Mouse (Mus musculus): ENCODE results near the gene Tcl1. TPM values are rescaled to one million over a fixed set of nuclear protein-coding genes. Genes with fewer than 3 reads are reported as not detected.
"Not testable (repeated sequence)": the region's sequence is repeated elsewhere in the genome, so short reads cannot be mapped to it uniquely, and the experiment has no call there.

Tcl1 gene
- not detected for total RNA-seq (2021)
- long read RNA-seq, experiment 1, result 0 reads
- long read RNA-seq, experiment 2, result 0 reads

DNA sequence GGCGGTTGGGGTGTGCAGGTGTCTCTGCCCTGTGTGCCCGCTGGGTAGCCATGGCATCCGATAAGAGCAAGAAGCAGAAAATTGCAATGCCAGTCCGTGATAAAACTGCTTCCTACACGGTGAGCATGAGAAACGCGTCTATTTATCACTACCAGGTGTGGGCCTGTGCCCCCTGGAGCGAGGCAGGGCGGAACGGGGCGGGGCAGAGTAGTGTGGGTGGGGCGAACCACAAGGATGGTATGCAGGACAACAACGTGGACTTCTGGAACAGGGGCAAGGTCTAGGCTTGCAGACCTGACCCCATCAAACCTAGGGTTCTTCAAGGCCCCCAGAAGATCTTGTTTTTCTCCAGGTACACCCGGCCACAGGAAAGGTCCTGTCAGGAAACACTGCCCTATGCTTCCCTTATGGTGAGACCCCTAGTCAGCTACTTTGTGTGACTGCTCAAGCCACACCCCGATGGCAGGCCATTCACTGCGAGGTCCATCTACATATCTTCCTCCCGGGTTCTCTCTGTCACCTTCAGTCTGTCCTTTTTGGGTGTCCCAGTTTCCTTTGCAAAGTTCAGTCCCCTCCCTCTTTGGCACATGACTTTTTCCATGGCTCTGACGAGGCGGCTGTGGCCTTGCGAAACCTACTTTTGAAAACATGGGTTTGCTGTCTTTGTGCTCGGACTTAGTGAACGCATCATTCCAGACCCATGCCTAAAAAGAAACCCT, at the start of gene Tcl1:
TSS of gene Tcl1 (minus strand) at position 193 of the 719 bp plus-strand sequence.
- no peak for DNase-seq (ENCODE audit: low spot score in 2 of 2)

DNA sequence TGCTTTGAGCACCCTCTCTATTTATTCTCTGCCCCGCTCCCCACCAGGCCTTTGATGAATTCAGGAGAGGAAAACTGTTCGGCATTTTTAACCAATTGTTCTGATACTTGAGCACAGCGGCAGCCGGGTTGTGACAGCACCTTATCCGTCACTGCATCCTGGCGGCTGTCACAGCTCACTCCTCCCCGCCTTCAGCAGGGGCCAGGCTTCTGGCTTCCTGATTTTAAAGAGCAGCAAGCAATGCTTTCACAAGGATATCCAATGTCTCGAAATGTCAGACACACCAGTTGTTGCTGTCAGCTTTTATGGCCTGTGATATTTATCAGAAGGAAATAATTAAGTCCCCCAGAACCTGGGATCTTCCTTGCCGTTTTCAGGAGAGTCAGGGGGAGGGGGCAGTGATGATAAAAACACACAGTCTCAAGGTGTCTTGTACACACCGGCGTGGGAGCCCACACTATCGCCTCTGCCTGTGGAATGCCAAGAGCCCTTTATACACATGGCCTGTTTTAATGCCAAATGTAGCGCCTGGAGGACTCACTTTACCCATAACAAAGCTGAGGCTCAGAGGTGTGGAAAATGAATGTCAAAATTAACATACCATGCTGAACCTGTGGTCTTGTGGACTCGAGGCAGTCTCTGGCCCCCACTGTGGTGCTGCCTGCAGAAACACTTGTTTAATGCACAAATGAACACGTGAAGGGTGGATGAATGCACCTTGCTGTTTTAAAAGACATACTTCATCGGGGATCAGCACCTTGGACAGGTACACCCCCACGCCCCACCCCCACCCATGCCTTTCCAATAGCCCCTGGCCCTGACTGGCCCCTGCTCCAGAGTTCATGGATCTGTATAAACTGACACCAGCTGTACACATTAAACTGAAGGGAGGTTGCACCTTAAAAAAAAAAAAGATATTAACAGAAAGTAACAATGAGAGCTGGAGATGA, 48.7 kb upstream of the Tcl1 start:
- no peak for DNase-seq (ENCODE audit: low spot score in 2 of 2)

DNA sequence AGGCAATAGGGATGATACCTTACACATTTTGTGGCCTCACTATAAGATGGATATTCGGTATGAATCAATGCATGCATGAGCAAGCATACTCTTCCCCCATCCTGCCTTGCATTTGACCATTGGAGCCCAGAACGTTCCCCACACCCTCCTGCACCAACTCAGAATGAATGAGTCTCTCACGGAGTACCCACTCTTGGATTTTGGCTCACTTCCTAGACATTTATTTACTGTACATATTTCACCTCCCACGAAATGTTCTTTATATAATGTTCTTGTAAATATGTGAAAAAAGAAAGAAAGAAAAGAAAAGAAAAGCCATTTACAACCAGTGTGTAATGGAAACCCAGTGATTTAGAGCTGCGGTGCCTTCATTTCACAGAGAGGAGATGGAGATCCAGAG, 44.5 kb upstream of the Tcl1 start:
- DNase-seq (ENCODE audit: low spot score in 2 of 2), result no peak

DNA sequence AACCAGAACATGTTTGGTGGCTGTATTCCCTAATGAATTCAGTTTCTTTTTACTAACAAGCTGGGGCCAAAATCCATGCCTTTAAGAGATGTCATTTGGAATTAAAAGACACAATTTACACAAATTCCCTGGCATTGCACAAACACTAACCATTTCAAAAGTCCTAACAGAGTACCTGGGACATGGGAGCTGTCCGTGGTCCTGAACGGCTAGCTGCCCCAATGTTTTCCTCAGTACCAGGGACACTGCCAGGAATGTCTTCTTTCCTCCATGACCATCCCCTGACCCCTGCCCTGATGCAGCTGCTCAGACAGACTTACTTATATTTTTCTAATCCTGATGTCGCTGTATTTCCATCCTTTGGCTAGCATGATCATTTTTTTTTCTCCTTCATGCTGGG, 43.5 kb upstream of the Tcl1 start:
- peak; percentile 5 to 30 for DNase-seq (ENCODE audit: low spot score in 2 of 2)

DNA sequence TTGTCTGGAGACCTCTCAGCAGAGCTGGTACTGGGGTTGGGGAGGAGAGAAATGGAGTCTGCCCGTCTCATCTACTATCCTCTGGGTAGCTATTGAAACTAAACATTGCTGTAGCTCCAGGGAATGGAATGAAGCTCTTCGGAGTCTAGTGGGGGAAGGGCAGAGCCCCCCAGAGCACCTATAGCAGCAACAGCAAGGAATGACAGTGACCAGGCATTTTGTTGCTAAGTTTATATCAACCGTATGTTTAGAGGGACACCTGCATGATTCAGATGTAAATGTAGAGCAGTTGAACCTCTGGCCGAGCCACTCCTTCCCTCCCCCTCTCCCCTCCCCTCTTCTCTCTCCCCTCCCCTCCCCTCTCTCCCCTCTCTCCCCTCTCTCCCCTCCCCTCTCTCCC, 36.6 kb upstream of the Tcl1 start:
- no peak for DNase-seq (ENCODE audit: low spot score in 2 of 2)

DNA sequence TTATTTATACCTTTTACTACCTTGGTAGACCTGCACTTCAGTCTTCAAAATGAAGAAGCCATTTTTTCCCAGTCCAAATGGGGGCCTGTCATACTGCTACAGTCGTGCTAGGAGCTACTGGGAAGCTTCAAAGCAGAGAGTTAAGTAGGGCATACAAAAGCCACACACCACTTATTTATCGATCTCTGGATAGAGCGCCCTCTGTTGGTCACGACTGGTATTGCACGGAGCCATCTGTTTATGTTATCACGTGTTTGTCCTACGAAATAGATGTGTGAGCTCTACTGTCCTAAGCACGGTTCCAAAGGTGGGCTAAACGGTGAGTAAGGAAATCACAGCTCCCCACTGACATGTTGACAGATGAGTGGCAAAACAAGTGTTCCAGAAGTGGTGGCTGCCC, 36.2 kb upstream of the Tcl1 start:
- DNase-seq (ENCODE audit: low spot score in 2 of 2), result no peak

DNA sequence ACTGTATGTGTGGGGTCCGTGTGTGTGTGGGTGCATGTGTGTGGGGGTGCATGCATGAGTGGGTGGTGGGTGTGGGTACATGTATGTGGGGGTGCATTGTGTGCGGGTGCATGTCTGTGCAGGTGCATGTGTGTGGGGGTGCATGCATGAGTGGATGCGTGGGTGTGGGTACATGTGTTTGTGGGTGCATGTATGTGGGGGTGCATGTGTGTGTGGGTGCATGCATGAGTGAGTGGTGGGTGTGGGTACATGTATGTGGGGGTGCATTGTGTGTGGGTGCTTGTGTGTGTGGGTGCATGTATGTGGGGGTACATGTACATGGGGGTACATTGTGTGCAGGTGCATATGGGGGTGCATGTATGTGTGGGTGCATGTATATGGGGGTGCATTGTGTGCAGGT, 31.2 kb upstream of the Tcl1 start:
- no peak for DNase-seq (ENCODE audit: low spot score in 2 of 2)

DNA sequence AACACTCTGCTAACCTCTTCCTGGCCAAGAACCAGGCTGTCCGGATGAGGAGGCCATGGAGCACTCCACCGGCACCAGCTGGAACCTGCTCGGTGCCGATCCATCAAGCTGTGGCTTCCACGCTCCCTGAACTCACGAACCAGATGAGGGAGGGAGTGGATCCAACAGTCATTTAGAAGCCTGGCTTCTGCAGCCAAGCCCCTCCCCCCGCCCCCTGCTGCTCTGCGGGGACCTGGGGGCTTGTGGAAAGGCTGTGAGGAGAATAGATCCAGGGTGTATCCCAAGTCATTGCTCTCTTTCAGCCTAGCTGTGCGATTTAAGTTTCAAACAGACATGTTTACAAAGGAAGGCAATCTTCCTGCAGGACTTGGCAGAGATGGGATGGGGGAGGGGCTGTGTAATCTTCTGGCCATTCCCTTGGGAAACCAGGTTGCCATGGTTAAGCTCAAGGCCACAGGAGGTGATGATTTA, 26.2 kb upstream of the Tcl1 start:
- DNase-seq (ENCODE audit: low spot score in 2 of 2), result no peak

DNA sequence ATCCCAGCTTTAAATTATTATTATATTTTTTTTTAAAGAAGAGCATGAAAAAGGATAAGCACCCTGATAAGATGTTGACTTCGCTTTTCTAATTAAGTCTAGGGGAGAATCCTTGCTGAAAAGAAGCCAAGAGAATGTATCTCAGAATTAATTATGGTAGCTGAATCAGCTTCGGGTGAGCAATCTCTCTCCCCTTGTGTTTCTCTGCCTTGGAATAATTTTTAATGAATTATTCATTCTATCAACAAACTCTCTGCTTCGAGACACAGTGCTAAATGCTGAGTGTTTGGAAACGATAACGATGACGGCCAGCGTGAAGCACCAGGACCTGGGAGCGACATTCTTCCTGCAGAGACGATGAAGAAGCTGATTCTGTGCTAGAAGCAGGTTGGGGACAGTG, 16.5 kb upstream of the Tcl1 start:
- no peak for DNase-seq (ENCODE audit: low spot score in 2 of 2)

DNA sequence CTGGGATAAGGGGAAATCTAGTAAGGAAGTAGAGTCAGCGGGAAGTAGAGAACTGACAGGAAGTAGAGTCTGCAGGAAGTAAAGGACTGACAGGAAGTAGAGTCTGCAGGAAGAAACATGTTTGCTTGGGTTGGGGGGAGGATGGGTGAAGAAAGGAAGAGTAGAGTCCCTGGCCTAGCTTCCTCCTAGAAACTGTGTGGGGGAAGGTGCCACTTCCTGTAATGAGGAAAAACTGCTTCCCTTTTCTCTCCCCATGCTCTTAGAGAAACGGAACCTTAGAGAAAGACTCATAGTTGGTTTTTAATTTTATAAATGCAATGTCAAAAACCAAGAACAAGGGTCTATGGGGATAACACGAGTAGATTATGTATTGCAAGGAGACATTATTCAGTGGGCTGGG, 12.5 kb upstream of the Tcl1 start:
- no peak for DNase-seq (ENCODE audit: low spot score in 2 of 2)

DNA sequence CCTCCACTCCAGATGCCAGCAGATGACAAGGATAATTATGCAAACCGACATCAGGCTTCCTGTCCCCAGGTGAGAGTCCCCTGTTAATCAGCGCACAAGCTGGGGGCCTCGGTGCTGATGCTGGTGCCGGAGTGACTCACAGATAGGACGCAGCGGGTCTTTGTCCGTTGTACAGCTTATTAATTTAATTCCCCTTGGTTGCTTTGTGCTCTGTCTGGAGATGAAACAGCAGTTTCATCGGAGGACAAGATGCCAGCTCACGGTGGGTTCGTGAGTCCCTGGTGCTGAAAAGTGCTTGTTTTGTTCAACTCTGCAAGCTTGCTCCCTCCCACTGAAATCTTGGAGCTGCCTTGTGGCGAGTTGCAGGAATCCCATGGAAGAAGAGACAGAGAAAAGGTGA, 11.8 kb upstream of the Tcl1 start:
- DNase-seq (ENCODE audit: low spot score in 2 of 2), result no peak

DNA sequence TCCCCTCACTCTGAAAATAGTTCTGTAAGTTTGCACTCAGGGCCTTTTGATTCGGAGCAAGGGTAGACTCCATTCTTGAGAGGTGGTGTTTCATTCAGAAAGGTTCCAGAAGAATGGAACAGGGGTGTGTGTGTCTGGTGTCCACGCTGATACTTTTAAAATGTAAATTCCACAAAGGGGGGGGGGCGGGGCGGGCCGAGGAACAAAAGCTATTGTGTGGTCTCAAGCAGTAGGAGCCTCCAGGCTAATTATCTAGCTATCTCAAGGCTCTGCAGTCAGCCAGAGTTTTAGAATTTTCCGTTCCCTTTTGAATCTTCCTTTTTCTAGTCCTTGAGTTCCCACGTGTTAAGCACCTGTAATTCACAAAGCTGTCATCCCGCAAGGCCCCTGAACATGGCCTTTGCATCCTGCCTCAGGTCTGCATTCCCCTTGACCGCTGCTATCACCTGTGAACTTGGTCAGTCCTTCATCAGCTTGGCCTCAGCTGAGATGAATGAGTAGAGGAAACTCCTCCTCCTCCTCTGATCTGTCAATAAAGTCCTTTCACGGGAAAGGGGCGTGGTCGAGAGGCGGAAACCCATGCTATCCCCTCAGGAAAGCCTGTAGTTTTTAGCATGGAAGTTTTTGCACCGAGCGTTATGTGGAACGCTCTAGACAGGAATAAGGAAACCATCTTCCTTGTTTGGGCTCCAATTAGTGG, 2.2 kb upstream of the Tcl1 start:
- no peak for DNase-seq (ENCODE audit: low spot score in 2 of 2)

DNA sequence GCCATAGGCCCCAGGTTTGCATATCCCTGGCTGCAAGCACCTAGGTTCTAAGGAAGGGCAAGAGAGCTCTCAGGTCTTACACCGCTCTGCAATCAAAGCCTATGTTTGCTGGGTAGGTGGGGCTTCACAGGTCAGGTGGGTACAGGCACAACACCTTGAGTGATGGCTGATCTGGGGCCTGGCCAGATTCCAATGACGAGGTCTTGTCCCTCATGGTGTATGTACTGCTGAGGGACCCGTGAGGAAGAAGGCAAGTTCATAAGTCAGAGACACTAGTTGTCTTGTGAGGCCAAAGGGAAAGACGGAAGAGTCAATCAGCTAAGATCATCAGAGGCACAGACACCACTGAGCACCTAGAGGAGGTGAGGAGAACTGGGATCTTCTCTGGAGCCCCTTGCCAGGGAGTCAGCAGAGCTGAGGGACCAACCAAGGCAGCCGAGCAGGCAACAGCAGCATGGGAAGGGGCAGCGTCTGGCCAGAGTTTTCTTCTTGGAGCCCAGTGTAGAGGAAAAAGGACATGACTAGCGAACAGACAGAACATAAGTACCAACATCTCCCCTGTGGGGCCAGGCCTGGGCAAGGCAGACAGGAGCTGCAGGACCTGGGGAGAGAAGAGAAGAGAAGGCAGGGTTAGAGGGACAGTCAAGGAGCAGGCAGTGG, 5.4 kb downstream of the Tcl1 start:
- DNase-seq (ENCODE audit: low spot score in 2 of 2), result no peak

DNA sequence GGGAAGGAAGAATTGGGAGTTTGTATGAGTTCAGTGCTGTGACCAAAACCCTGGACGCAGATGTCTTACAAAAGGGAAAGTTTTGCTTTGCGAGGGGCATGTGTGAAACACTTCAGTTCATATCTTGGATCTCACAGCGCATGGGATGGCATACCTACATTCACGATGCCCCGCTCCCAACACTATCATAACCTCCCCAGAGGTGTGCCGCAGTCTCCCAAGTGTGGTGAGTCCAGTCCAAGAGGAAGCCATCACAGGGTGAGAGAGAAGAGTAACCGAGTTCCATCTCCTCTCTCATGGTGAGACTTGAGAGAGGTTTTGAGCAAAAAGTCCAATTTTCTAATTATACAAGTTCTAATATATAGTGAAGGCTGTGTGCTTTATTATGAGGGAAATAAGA, 13.4 kb downstream of the Tcl1 start:
- DNase-seq (ENCODE audit: low spot score in 2 of 2), result no peak

DNA sequence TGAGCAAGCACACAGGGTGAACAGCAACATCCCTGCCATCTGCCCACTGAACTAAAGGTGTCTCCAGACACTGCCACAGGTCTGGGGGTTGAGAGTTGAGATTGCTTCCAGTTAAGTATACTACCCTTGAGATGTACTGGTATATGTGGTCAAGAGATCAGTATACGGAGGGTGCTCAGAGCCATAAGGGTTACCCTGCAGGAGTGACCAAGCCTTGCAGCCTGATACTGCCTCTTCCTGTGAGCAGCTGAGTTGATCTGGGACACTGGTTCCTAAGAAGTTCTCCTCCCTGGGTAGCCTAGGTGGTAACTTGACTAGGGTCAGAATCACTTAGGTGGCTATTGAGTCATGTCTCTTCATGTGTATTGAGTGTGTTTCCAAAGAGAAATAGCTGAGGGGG, 14.2 kb downstream of the Tcl1 start:
- DNase-seq (ENCODE audit: low spot score in 2 of 2), result no peak

DNA sequence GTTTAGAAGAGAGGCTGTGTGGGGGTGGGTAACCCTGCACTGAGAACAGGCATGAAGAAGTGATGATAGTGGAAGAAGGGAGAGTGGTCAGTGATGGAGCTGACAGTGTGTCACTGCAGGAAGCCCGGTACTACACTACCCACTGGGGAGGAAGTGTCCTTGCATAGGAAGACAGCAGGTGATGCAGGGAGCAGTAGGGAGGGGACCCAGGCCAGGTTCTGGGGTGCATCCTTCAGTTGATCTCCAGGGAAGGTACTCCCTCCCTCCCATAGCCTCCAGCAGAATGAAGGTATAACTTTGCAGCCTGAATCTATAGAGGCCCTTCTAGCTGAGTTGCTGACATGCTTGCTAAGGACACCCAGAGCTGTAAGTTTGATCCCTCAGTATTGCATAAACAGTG, 15.5 kb downstream of the Tcl1 start:
- DNase-seq (ENCODE audit: low spot score in 2 of 2), result no peak

DNA sequence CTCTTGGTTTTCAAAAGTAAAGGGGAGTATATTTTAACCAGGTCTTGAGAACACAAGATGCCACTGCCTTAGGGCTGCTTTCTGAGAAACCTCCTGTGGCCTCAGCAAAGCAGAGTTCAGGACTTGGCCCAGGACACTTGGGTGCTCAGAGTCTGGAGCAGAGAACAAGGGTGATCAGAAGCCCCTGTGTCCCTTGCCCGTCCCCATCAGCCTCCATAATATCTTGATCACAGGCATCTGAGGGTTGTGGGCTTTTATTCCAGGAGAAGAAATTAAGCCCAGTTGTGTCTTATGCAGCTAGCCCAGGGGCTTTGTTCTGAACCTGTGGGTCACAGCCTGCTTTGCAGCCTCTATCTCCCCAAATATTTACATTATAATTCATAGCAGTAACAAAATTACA, 20.9 kb downstream of the Tcl1 start, which contains the start of gene Tcl1b4:
TSS of gene Tcl1b4 (plus strand) at position 301 of the 400 bp plus-strand sequence.
- DNase-seq (ENCODE audit: low spot score in 2 of 2), result not testable (repeated sequence)

DNA sequence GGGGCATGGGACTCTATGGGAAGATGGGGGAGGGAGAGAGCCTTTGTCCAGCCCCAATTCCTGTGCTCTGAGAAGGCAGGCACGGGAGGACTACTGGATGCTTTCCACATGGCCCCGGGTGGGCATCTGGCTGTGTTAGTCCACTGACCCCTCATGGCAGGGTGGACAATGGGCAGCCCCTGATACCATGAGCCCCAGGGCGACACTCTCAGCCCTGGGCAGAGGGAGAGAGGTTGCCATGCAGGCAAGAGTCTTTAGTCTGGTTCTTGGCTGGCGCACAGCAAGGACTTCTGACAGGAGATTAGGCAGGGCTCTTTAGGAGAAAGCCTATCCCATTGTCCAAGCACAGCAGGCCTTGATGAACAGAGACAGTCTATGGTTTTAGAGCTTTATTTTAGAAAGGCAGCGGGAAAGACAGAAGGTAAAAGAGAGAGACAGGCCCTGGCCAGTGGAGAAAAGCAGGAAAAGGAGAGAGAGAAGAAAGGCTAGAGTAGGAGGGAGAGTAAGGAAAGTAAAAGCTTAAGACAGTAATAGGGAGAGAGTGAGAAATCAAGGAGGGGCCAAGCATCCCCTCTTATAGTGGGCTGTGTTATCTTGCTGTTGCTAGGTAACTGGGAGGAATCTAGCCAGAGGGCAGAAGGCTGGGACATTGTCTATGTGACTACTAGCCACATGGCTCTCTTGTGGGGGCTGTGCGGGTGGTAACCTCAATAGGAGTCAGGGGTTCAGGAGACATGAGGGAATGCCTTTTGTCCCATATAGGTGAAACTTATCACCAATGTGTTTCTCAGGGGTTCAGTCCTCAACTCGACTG, 22.7 kb downstream of the Tcl1 start:
- DNase-seq (ENCODE audit: low spot score in 2 of 2), result not testable (repeated sequence)

DNA sequence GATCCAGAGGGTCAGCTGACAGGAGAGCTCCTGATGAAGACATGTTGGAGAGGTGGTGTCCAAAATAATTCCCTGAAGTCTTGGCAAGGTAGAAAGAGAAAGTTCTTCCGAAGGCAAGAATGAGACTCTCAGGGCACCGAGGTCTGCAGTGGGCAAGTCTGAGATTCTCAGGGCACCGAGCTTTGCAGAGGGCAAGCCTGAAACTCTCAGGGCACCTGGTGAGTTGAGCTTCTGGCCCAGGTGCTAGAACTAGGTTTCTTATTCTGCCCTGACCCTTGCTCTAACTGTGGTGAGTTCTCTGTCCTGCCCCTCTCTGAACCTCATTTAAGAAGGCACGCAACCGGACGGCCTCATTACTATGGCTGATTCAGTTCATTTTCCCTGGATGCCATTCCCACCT, 31.9 kb downstream of the Tcl1 start, which contains the start of gene Tcl1b3:
TSS of gene Tcl1b3 (plus strand) at position 301 of the 400 bp plus-strand sequence.
- DNase-seq (ENCODE audit: low spot score in 2 of 2), result not testable (repeated sequence)

DNA sequence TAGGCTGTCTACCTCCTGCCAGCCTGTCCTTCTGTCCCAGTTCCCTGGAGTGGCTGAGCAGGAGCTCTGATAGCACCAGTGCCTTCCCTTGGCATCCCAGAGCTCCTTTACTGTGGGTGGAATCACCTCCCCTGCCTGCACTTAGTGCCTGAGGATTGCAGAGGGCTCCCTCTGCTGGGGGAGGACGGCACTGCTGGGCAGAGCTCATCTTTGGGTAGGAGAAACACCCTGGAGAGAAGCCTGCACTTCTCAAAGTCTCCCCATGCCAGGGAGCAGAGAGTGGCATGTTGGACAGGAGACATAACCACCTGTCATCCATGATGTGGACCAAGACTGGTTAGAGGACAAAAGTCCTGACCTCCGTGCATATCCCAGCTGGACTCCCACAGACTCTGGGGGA, 33.6 kb downstream of the Tcl1 start:
- DNase-seq (ENCODE audit: low spot score in 2 of 2), result peak in 1 of 2 experiments; percentile 20

Measured in adrenal gland, adult 18-20 months (tissue).